Mouse (Mus musculus) C3H10T1/2 (cell line): ENCODE data around the gene Hrk. TPM values are rescaled to one million over a fixed set of nuclear protein-coding genes. Genes with fewer than 3 reads are reported as not detected.

Experiments
- polyA plus RNA-seq, 2 experiments: library from polyadenylated mRNA; unstranded; fragments of >200 nt; fragmentation: generic; extraction: Trizol; gene quantifications; one replicate each; pipeline ENCODE4 v1.2.1; 2012; ENCODE audit warnings: missing spikeins in 2 of 2

Gene Hrk
- not detected for polyA plus RNA-seq

DNA sequence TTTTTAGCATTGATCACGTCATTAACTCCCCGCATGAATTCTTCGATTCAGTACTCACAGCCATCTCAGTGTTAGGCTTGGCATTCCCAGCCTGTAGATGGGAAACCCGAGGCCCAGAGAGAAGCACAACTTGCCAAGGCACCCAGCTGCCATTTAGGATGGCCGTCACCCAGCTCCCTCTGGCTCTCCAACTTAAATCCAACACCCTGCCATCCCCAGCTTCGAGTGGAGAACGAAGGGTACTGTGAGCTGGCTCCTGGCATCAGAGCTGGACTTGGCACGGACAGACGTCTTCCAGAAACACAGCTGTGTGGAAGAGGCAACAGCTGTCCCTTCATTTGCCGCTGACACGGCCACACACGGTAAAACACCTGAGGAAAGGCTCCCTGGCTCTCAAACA is at the start of gene Hrk:
Gene Hrk (plus strand): TSS at position 68 of the 400 bp plus-strand sequence.

DNA sequence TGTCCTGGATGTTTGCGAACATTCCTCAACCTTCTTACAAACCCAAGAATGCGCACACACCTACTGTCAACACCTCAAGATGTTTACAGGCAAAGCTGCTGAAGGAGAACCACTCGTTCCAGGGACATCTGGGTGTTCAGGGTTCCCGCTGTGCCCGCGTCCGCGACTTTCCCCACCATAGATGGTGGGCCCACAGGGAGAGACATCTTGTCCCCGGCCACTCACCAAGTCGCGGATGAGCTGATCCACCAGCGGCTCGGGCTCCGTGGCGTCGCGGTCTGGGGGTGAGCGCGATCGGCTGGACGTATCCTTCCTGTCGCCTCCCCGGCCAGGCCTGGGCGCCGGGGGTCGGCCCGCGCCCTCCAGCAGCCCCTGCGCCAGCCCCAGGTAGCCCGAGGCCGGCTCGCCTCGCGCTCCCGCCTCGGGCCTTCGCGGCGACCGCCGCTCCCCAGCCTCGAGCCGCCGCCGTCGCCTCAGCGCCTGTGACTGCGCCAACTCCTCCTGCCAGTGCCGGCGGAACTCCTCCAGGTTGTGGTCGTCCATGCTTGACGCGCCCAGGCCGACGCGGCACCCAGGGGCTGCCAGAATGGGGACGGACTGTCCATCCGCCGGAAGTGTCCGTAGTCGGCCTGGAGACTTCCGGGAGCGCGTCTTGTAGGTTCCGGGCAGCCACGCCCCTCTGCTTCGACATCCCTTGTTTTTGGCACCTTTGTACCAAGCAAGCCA is 9.4 kb upstream of the Hrk start, which contains the start of gene Fbxw8:
Gene Fbxw8 (minus strand): TSS at position 626 of the 726 bp plus-strand sequence.

Other genes starting within 250 kb of the Hrk start
- 10 to 100 TPM in 1 of 2 experiments, 1 to 10 TPM in 1; 5.4 to 20.6 TPM for gene Fbxo21, start 187.9 kb upstream of the Hrk start, polyA plus RNA-seq
- under 1 TPM; 0.05 to 0.90 TPM for gene Tesc, start 136.9 kb upstream of the Hrk start, polyA plus RNA-seq
- gene Fbxw8, start 9.2 kb upstream of the Hrk start, polyA plus RNA-seq, result 10 to 100 TPM; 46.1 to 49.7 TPM
- 1 to 10 TPM in 1 of 2 experiments, under 1 TPM in 1; 0.37 to 5.5 TPM for gene Rnft2, start 80.5 kb downstream of the Hrk start, polyA plus RNA-seq
- gene 2410131K14Rik, start 80.6 kb downstream of the Hrk start, polyA plus RNA-seq, result 1 to 10 TPM; 2.3 to 6.5 TPM